Mouse (Mus musculus) natural killer cell, adult 2 months (primary cell): ENCODE data around the gene Gm45785.

Source experiments
- DNase-seq, 2 experiments: peaks; one replicate each; pipeline ENCODE4 v3.0.0; 2022; ENCODE audit warnings: low spot score in 2 of 2

Gene Gm45785

DNA sequence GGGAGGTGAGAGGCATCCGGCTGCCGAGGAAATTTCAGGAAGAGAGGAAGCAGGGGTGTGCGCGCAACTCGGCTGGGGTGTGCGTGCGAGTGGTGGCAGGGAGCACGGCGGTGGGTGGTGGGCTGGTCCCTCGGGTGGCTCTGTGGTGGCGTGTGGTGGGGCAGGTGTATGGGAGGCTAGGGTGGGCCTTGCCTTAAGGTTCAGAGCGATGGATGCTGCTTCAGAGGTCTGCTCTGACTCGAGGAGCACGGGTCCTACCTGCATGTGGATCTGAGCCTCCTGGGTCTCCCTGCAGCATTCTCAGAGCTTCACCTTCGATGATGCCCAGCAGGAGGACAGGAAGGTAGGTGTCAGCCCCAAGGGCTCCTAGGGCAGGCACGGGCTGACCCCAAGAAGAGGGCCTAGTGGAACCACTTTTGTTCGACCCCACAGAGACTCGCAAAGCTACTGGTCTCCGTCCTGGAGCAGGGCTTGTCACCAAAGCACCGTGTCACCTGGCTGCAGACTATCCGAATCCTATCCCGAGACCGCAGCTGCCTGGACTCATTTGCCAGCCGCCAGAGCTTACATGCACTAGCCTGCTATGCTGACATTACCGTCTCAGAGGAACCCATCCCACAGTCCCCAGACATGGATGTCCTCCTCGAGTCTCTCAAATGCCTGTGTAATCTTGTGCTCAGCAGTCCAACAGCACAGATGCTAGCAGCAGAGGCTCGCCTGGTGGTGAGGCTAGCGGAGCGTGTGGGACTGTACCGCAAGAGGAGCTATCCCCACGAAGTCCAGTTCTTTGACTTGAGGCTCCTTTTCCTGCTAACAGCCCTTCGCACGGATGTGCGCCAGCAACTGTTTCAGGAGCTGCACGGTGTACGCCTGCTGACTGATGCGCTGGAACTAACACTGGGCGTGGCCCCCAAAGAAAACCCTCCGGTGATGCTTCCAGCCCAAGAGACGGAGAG, 1.7 kb upstream of the Gm45785 start, which contains the start of gene Bet1l:
TSS of gene Bet1l (minus strand) at position 28 of the 956 bp plus-strand sequence.
- no peak for DNase-seq

DNA sequence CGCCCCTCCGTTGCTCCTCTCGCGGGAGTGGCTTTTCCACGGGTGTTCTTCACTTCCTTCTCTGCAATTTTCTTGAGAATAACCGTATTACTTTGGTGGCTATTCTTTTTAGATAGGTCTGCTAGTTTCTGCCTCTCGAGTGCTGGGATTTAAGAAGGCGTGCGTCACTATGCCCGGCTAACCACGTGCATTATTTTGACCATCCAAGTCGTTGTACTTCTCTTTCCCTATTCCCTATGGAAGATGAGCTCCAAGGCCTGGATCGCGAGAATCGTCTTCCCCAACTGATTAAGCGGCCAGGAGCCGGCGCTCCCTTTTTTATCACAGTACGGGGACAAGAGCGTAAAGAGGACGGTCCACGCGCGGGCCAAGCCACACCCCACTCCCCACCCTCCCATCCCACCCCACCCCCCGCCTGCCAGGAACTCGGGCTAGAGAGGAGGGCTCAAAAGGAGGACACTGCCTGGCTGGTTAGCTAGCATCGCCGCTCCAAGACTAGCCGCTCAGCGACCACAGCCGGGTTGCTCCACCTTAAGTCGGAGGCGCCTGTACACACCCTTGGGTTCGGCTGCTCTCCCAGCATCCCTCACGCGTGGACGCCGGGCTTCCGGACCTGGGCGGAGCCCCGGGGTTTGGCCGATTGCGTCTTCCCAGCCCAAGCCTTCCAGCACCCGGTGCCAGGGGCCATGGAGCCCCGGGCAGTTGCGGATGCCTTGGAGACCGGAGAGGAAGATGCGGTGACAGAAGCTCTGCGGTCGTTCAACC, 836 bp upstream of the Gm45785 start, which contains the start of gene Ric8a:
TSS of gene Ric8a (plus strand) at position 173 of the 765 bp plus-strand sequence.
- peak; percentile 81 for DNase-seq

DNA sequence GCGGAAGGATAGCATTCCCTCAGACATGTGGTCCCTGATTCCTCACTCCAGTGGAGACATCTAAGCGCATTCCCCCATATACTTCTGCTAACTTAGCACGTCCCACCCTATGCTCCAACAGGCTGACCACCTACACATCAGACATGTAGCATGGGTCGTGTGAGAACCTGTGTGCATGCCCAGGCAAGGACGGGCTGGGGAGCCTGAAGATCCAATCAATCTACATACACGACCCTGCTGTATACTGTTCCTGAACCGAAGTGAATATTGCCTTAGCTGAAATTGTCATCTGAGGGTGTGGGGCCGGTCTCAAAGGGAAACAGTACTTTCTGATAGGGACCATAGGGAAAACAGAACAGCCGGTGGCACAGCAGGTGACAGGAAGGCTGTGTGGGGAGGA, 950 bp downstream of the Gm45785 start:
- no peak for DNase-seq

- no peak for DNase-seq
These were observed 1.6 kb downstream of the Gm45785 start for GRCm38 (mm10) chr7:140854483-140854882.

GRCm38 (mm10) chr7:140853386-140853785, 2.7 kb downstream of the Gm45785 start:
- DNase-seq, result no peak

DNA sequence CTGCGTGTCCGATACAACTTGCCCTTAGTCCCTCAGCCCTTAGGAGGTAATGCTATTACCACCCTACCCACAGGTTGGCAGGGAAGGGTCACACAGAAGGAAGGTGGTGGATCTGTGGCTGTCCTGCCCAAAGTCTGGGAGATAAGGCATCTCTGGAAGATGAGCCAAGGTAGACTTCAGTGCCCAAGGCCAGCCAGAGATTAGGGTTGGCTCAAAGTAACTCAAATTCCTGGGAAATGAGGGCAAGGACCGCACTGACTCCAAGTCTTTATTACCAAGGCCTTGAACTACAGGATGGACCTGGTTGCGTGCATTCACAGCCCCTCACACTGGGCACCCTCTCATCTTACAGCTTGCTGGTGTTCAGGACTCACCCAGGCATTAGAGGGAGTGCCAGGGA, 4.2 kb downstream of the Gm45785 start:
- no peak for DNase-seq

- no peak for DNase-seq
These were observed 7.5 kb downstream of the Gm45785 start for GRCm38 (mm10) chr7:140848591-140848990.

GRCm38 (mm10) chr7:140847755-140848580, 8.2 kb downstream of the Gm45785 start, which contains the start of gene Odf3:
Gene Odf3 (plus strand): TSS chr7:140847805.
- DNase-seq, result no peak

GRCm38 (mm10) chr7:140846676-140847075, 9.5 kb downstream of the Gm45785 start:
- no peak for DNase-seq

GRCm38 (mm10) chr7:140845683-140846082, 10.4 kb downstream of the Gm45785 start:
- DNase-seq, result no peak

GRCm38 (mm10) chr7:140844905-140845665, 11.0 kb downstream of the Gm45785 start, which contains the start of gene Scgb1c1:
Gene Scgb1c1 (plus strand): TSS chr7:140845547.
- peak; percentile 82 to 90 for DNase-seq

DNA sequence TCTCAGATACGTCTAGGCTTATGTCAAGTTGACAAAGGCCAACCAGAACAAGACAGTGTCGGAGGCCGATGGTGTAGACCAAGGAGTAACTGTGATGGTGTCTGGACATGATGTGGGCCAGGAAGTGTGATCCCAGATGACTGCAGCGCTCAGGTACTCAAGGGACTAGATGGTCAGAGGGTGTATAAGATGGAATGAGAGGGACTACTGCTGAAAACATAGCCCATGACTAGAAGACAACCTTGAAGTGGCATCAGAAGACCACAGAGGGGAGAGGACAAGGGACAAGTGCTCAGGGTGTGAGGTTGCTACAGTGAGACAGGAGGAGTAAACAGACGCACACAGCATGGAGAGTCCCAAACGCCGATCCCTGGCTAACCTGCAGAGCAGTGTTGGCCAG, 12.3 kb downstream of the Gm45785 start:
- no peak for DNase-seq

DNA sequence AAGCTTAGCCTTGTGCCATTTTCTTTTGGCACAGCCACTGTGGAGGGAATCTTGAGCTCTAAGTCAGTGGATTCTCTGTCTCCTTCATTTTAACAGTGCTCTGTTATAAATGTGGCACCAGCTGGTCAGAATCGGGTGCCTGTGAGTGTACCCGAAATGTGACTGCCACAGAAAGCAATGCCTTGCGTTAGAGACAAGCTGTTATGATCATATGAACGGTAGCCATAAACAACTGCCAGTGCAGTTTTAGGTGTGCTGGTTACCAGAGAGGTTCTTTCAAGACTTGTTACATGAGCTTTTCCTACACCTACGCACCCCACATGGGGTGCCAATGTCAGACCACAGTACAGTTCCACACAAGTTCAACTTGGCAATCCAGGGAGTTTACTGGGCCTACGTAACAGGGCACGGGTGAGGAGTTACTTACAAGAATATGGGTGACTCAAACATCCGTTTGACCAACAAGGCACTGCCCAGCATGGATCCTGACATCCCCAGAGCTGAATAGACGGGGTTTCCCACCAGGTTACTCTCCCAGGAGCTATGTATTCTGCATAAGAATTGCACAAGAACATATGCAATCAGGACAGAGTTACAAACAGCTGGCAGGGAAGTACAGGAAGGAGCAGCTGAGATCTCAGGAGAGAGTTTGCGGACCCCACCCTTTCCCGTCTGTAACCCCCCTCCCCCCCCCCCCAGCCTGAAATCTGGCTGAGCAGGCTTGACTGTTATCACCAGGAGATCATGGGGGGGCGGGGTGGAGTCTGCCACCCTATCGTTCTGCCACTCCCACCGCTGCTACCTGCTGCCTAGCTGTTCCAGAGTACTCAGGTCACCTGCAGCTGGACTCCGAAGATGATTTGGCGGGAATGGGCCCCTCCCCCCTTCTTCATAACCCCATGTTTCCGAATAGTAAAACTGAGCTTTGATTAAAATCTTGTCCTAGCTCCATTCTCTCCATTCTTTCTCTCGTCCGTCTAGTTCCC, 15.1 kb downstream of the Gm45785 start:
- no peak for DNase-seq

GRCm38 (mm10) chr7:140839556-140839955, 16.6 kb downstream of the Gm45785 start:
- no peak for DNase-seq

GRCm38 (mm10) chr7:140836243-140837115, 19.7 kb downstream of the Gm45785 start:
- DNase-seq, result no peak

DNA sequence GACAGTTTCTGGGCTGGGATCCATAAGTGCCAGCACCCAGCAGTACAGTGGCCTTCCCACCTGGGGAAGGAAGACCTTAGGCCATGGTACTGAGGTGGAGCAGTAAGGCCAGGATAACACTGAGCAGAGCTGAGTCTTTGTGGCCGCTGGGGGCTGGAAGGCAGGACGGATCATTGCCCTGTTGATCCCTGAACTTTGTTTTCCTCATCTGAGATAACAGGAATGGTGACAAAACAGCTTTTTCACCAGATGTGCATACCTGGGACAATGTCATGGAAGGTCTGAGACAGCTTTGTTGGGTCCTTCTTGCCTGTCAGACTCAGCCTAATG, 20.4 kb downstream of the Gm45785 start:
- DNase-seq, result no peak

DNA sequence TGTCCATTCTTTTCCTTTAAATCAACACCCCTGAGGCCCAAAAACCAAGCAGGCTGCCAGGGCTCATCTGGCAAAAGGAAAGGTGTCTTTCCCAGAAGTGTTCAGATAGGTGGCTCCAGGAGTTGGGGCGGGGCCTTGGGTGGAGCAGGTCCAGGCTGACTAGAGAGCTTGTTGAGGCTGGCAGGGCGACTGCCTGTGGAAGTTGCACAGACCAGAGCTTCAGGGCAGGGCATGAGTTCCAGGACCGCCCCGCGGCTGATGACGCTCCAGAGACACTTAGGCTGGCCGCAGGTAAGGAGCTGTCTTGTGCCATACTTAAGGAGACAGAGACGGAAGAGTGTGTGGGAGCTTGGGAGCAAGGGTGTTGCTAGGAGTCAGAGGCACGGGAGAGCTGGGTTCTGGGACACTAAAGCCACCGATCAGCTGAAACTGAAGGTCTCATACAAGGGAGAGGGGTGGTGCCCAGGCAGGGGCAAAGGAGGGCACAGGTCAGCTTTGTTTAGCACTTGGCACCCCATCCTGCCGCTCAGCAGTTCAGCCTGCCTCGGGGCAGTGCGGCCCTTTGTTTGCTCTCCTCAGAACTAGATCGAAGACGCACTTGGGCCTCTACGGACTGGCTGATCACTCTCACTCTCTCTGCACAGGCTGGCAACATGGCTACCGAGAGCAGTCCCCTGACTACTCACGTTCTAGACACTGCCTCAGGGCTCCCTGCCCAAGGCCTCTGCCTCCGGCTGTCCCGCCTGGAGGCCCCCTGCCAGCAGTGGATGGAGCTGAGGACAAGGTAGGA, 21.0 kb downstream of the Gm45785 start, which contains the start of gene Urah:
TSS of gene Urah (plus strand) at position 51 of the 790 bp plus-strand sequence.
- no peak for DNase-seq

DNA sequence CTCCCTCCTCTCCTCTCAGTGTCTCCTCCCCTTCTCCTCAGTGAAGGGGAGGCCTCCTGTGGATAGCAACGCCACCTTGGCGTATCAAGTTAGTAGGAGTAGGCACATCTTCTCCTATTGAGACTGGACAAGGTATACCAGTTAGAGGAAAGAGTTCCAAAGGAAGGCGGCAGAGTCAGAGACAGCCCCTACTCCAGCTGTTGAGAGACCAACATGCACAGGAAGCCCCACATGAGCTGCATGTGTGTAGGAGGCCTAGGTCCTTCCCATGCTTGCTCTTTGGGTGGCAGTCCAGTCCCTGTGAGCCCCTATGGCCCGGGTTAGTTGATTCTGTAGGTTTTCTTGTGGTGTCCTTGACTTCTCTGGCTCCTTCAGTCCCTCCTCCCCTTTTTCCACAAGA, 22.8 kb downstream of the Gm45785 start:
- no peak for DNase-seq
